23 mouse cellular contexts compared by ENCODE assay signal in the genomic region with DNA sequence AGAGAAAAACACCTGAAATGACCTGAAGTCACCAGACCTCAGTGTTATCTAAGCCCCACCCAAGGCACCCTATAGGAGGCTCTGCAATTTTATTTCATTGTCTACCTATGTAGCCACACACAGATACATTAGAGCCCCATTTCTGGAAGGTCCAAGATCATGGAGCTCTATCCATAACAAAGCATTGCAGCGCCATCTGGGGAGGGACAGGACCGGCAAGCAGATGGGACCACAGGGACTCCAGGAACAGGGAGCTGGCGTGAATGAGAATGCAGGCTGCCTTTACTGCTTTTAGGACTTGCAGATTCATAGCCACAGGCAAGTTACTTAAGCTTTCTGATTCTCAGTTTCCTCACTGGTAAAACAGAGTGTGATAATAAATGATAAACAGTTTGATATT.
DNase-seq lines count a peak whose midpoint lies in the region; ATAC-seq and TF ChIP-seq lines count a peak whose summit lies in the region.
"Had no signal": no experiment of that assay in that cellular context is flagged by ENCODE, and none has a peak within 500 bp of the region (broad histone marks: within the 10 kb centered on the region; RNA-seq: fewer than 3 reads in every experiment).

No protein-coding gene starts in this region.

- peak; percentile 12; the same call in 1 of the 2 replicates for TF ChIP-seq CTCF in forebrain, postnatal 0 days (IDR thresholded peaks at IDR 0.05; ENCODE audit: low read depth)

- H3K4me1 ChIP-seq in forebrain, postnatal 0 days (ENCODE audit: insufficient read depth), result no peaks in the 10 kb centered on the region; the same call in 1 of the 2 replicates
- peaks cover 15% of the 10 kb centered on the region; the same call in 1 of the 2 replicates for H3K4me1 ChIP-seq in forebrain, embryonic 13.5 days
- peaks cover 7% of the 10 kb centered on the region for H3K4me1 ChIP-seq in midbrain, embryonic 11.5 days (ENCODE audit: control insufficient read depth, insufficient read depth, low read length)
- peaks cover 10% of the 10 kb centered on the region for H3K4me1 ChIP-seq in midbrain, embryonic 15.5 days
- H3K4me1 ChIP-seq in liver, embryonic 11.5 days (replicated peaks; ENCODE audit: control insufficient read depth, insufficient read depth, low read length), result no peaks in the 10 kb centered on the region
- H3K4me1 ChIP-seq: heart, embryonic 15.5 days; intestine, embryonic 15.5 days; limb, embryonic 12.5 days; liver, embryonic 13.5 days had no signal

- no peak overlapping the region for H3K9ac ChIP-seq in forebrain, postnatal 0 days
- H3K9ac ChIP-seq in forebrain, embryonic 13.5 days, result no peak overlapping the region
- no peak overlapping the region for H3K9ac ChIP-seq in midbrain, embryonic 11.5 days (ENCODE audit: low read length)
- no peak overlapping the region for H3K9ac ChIP-seq in midbrain, embryonic 15.5 days
- no peak overlapping the region for H3K9ac ChIP-seq in liver, embryonic 11.5 days (ENCODE audit: low read depth, low read length)
- H3K9ac ChIP-seq: heart, embryonic 15.5 days; hindbrain, embryonic 13.5 days; intestine, embryonic 15.5 days; limb, embryonic 12.5 days; liver, embryonic 13.5 days; midbrain, embryonic 12.5 days; neural tube, embryonic 12.5 days had no signal

- H3K4me2 ChIP-seq in forebrain, postnatal 0 days (ENCODE audit: low read depth), result no peak overlapping the region
- no peak overlapping the region for H3K4me2 ChIP-seq in forebrain, embryonic 13.5 days
- no peak overlapping the region for H3K4me2 ChIP-seq in midbrain, embryonic 11.5 days
- H3K4me2 ChIP-seq in midbrain, embryonic 15.5 days, result no peak overlapping the region
- no peak overlapping the region for H3K4me2 ChIP-seq in liver, embryonic 11.5 days
- H3K4me2 ChIP-seq: heart, embryonic 15.5 days; hindbrain, embryonic 13.5 days; intestine, embryonic 15.5 days; limb, embryonic 12.5 days; liver, embryonic 13.5 days; midbrain, embryonic 12.5 days; neural tube, embryonic 12.5 days had no signal

- no peak overlapping the region for H3K27ac ChIP-seq in forebrain, postnatal 0 days (ENCODE audit: low read depth, low read length)
- no peak overlapping the region for H3K27ac ChIP-seq in forebrain, embryonic 13.5 days
- H3K27ac ChIP-seq in midbrain, embryonic 11.5 days (ENCODE audit: low read depth, low read length), result no peak overlapping the region
- H3K27ac ChIP-seq in midbrain, embryonic 15.5 days, result no peak overlapping the region
- no peak overlapping the region for H3K27ac ChIP-seq in liver, embryonic 11.5 days (ENCODE audit: low read depth, low read length)
- H3K27ac ChIP-seq: embryonic facial prominence, embryonic 10.5 days; forebrain, embryonic 10.5 days; heart, embryonic 15.5 days; hindbrain, embryonic 13.5 days; intestine, embryonic 15.5 days; limb, embryonic 12.5 days; liver, embryonic 13.5 days; midbrain, embryonic 12.5 days; neural tube, embryonic 12.5 days had no signal

- no peak for DNase-seq in forebrain, postnatal 0 days
- peak; percentile 79 for DNase-seq in midbrain, embryonic 11.5 days (ENCODE audit: low spot score, missing footprints)
- peak; percentile 87 for DNase-seq in cerebellum, adult 9-10 months
- DNase-seq in thymus, adult 18-20 months, result no peak
- DNase-seq in T-cell, adult 2 months (ENCODE audit: low spot score), result no peak
- no peak for DNase-seq in liver, embryonic 11.5 days (ENCODE audit: low spot score)
- DNase-seq: adrenal gland, postnatal 25 days; heart, postnatal 36 days; kidney, postnatal 25 days; liver, embryonic 13.5 days; lung, adult 2 months; lung, postnatal 14 days; right cerebral cortex, postnatal 14 days had no signal

- WGBS in forebrain, postnatal 0 days, result 61% methylated on average over 3 of the region's 3 CpGs
- 58% methylated on average over 3 of the region's 3 CpGs for WGBS in forebrain, embryonic 13.5 days
- 72% methylated on average over 3 of the region's 3 CpGs for WGBS in midbrain, embryonic 11.5 days
- 64% methylated on average over 3 of the region's 3 CpGs for WGBS in midbrain, embryonic 15.5 days
- 57% methylated on average over 3 of the region's 3 CpGs for WGBS in liver, embryonic 11.5 days

- no peak overlapping the region for H3K4me3 ChIP-seq in forebrain, postnatal 0 days (ENCODE audit: low read depth, low read length)
- H3K4me3 ChIP-seq in forebrain, embryonic 13.5 days, result no peak overlapping the region
- no peak overlapping the region for H3K4me3 ChIP-seq in midbrain, embryonic 11.5 days (ENCODE audit: low read depth, low read length)
- H3K4me3 ChIP-seq in midbrain, embryonic 15.5 days, result no peak overlapping the region
- no peak overlapping the region for H3K4me3 ChIP-seq in liver, embryonic 11.5 days (ENCODE audit: low read depth, low read length)
- H3K4me3 ChIP-seq: embryonic facial prominence, embryonic 10.5 days; forebrain, embryonic 10.5 days; heart, embryonic 15.5 days; hindbrain, embryonic 13.5 days; intestine, embryonic 15.5 days; limb, embryonic 12.5 days; liver, embryonic 13.5 days; midbrain, embryonic 12.5 days; neural tube, embryonic 12.5 days had no signal

- no peaks in the 10 kb centered on the region for H3K27me3 ChIP-seq in forebrain, postnatal 0 days (ENCODE audit: insufficient read depth, low read length)
- 0 out of 2 replicates have a peak, but pooled peaks cover 4% of the 10 kb centered on the region for H3K27me3 ChIP-seq in forebrain, embryonic 13.5 days
- no peaks in the 10 kb centered on the region; the same call in 1 of the 2 replicates for H3K27me3 ChIP-seq in midbrain, embryonic 11.5 days (ENCODE audit: control insufficient read depth, insufficient read depth, low read length)
- 0 out of 2 replicates have a peak, but pooled peaks cover 3% of the 10 kb centered on the region for H3K27me3 ChIP-seq in midbrain, embryonic 15.5 days (replicated peaks)
- H3K27me3 ChIP-seq in liver, embryonic 11.5 days (replicated peaks; ENCODE audit: control insufficient read depth, insufficient read depth, low read length), result no peaks in the 10 kb centered on the region
- H3K27me3 ChIP-seq: heart, embryonic 15.5 days; intestine, embryonic 15.5 days; limb, embryonic 12.5 days; liver, embryonic 13.5 days; neural tube, embryonic 12.5 days had no signal

- no peaks in the 10 kb centered on the region for H3K36me3 ChIP-seq in forebrain, postnatal 0 days (ENCODE audit: insufficient read depth)
- H3K36me3 ChIP-seq in forebrain, embryonic 13.5 days (ENCODE audit: poor library complexity, severe bottlenecking), result no peaks in the 10 kb centered on the region
- H3K36me3 ChIP-seq in midbrain, embryonic 11.5 days (ENCODE audit: control insufficient read depth, insufficient read depth, low read length), result no peaks in the 10 kb centered on the region
- no peaks in the 10 kb centered on the region for H3K36me3 ChIP-seq in midbrain, embryonic 15.5 days (replicated peaks)
- H3K36me3 ChIP-seq in liver, embryonic 11.5 days (ENCODE audit: control insufficient read depth, insufficient read depth, low read length), result no peaks in the 10 kb centered on the region
- H3K36me3 ChIP-seq: embryonic facial prominence, embryonic 10.5 days; forebrain, embryonic 10.5 days; heart, embryonic 15.5 days; hindbrain, embryonic 13.5 days; intestine, embryonic 15.5 days; limb, embryonic 12.5 days; liver, embryonic 13.5 days; midbrain, embryonic 12.5 days; neural tube, embryonic 12.5 days had no signal

- ATAC-seq in forebrain, postnatal 0 days, result no peak
- no peak for ATAC-seq in forebrain, embryonic 13.5 days
- ATAC-seq in midbrain, embryonic 11.5 days (ENCODE audit: low FRiP score), result no peak
- no peak for ATAC-seq in midbrain, embryonic 15.5 days (replicated peaks)
- no peak for ATAC-seq in liver, embryonic 11.5 days (replicated peaks; ENCODE audit: low FRiP score)
- ATAC-seq: intestine, embryonic 15.5 days had no signal

- no peaks in the 10 kb centered on the region for H3K9me3 ChIP-seq in forebrain, postnatal 0 days (ENCODE audit: low read length)
- no peaks in the 10 kb centered on the region for H3K9me3 ChIP-seq in forebrain, embryonic 13.5 days (replicated peaks)
- no peaks in the 10 kb centered on the region for H3K9me3 ChIP-seq in midbrain, embryonic 11.5 days (ENCODE audit: control insufficient read depth, low read length)
- H3K9me3 ChIP-seq in midbrain, embryonic 15.5 days, result no peaks in the 10 kb centered on the region
- no peaks in the 10 kb centered on the region for H3K9me3 ChIP-seq in liver, embryonic 11.5 days (ENCODE audit: control insufficient read depth, low read length)
- H3K9me3 ChIP-seq: embryonic facial prominence, embryonic 10.5 days; forebrain, embryonic 10.5 days; heart, embryonic 15.5 days; hindbrain, embryonic 13.5 days; intestine, embryonic 15.5 days; limb, embryonic 12.5 days; liver, embryonic 13.5 days; midbrain, embryonic 12.5 days; neural tube, embryonic 12.5 days had no signal

Comparison
In these comparisons a context has a peak if more than half of its experiments do, and no peak if none do; other contexts are left out.
1. DNase-seq: peak in midbrain, embryonic 11.5 days (single experiment) and cerebellum, adult 9-10 months (single experiment); none in forebrain, postnatal 0 days (single experiment), thymus, adult 18-20 months (0 of 2), T-cell, adult 2 months (single experiment) and liver, embryonic 11.5 days (single experiment).